Mouse (Mus musculus) hematopoietic stem cell, adult 5-6 weeks (primary cell): ENCODE measurements at regions not wholly inside any gene's neighbourhood (a gene's known extent, or its start where the extent isn't known, plus 50 kb on each side); places are given as distances from the start of the nearest gene placed in this dataset.
"Not testable (repeated sequence)": the region's sequence is repeated elsewhere in the genome, so short reads cannot be mapped to it uniquely, and the experiment has no call there.

ENCODE experiments used
- ATAC-seq, 2 experiments: fragments of 125-278 bp in 1 of 2; replicated peaks in 1 of 2; 2 replicates each; pipeline ENCODE4 v1.8.0; 2016 to 2017; ENCODE audit warnings: inconsistent platforms in 2 of 2, mild to moderate bottlenecking in 2 of 2, moderate number of reproducible peaks in 2 of 2, low read depth in 1 of 2, moderate TSS enrichment in 1 of 2; ENCODE audit not compliant: low FRiP score in 2 of 2, poor library complexity in 2 of 2, severe bottlenecking in 2 of 2, insufficient read depth in 1 of 2, low TSS enrichment in 1 of 2

GRCm38 (mm10) chr1:166855988-166856387 lies 145.2 kb upstream of the Fam78b start:
- no peak for ATAC-seq

- no peak for ATAC-seq
Observed at GRCm38 (mm10) chr1:166866256-166866655, 135.0 kb upstream of the Fam78b start.

GRCm38 (mm10) chr1:166871258-166871657 lies 130.0 kb upstream of the Fam78b start:
- no peak for ATAC-seq

GRCm38 (mm10) chr1:166876452-166876851 lies 124.8 kb upstream of the Fam78b start:
- no peak for ATAC-seq

- ATAC-seq: no peak
Observed at GRCm38 (mm10) chr1:166883215-166883614, 118.0 kb upstream of the Fam78b start.

- no peak for ATAC-seq
Observed at GRCm38 (mm10) chr1:166895945-166896344, 105.3 kb upstream of the Fam78b start.

GRCm38 (mm10) chr1:166898741-166899140 lies 102.5 kb upstream of the Fam78b start:
- ATAC-seq: no peak

GRCm38 (mm10) chr1:166899238-166899637 lies 102.0 kb upstream of the Fam78b start:
- no peak for ATAC-seq

GRCm38 (mm10) chr1:166900028-166900427 lies 101.2 kb upstream of the Fam78b start:
- no peak for ATAC-seq

GRCm38 (mm10) chr1:166900441-166901161 lies 100.6 kb upstream of the Fam78b start:
- ATAC-seq: no peak

- ATAC-seq: no peak
Observed at GRCm38 (mm10) chr1:166901574-166901973, 99.6 kb upstream of the Fam78b start.

GRCm38 (mm10) chr1:166903417-166903816 lies 97.8 kb upstream of the Fam78b start:
- ATAC-seq: no peak

- no peak for ATAC-seq
Observed at GRCm38 (mm10) chr1:166908231-166908805, 92.9 kb upstream of the Fam78b start.

GRCm38 (mm10) chr1:166912195-166912594 lies 89.0 kb upstream of the Fam78b start:
- not testable (repeated sequence) for ATAC-seq

- ATAC-seq: no peak
Observed at GRCm38 (mm10) chr1:166922911-166923712, 78.1 kb upstream of the Fam78b start.

- ATAC-seq: no peak
Observed at GRCm38 (mm10) chr1:166923713-166923975, 77.6 kb upstream of the Fam78b start.

GRCm38 (mm10) chr1:166924126-166924525 lies 77.1 kb upstream of the Fam78b start:
- no peak for ATAC-seq

- no peak for ATAC-seq
Observed at GRCm38 (mm10) chr1:166926078-166926477, 75.1 kb upstream of the Fam78b start.
